Mouse (Mus musculus) intestine, postnatal 0 days (tissue): Measurements from ENCODE around the gene Il5. TPM values are rescaled to one million over a fixed set of nuclear protein-coding genes. Genes with fewer than 3 reads are reported as not detected.

Source experiments
- ATAC-seq: fragments of 200-750 bp; cut with Nextera tagmentation; 2 replicates; pipeline ENCODE4 v1.8.0; 2017; ENCODE audit warnings: mild to moderate bottlenecking, moderate TSS enrichment, moderate library complexity
- H3K27ac ChIP-seq: fragments of 300-500 bp; sonication (generic); 2 replicates; pipeline ENCODE4 v1.5.1; 2014; ENCODE audit warnings: mild to moderate bottlenecking, low read depth, low read length, moderate library complexity
- H3K27me3 ChIP-seq: fragments of 300-500 bp; sonication (generic); replicated peaks from 2 replicates; pipeline ENCODE4 v1.6.1; 2014; ENCODE audit warnings: low read length, mixed read lengths; ENCODE audit not compliant: control insufficient read depth, insufficient read depth
- H3K36me3 ChIP-seq: fragments of 300-500 bp; sonication (generic); 2 replicates; pipeline ENCODE4 v1.6.1; 2014; ENCODE audit warnings: mild to moderate bottlenecking, moderate library complexity; ENCODE audit not compliant: control insufficient read depth, insufficient read depth
- H3K4me1 ChIP-seq: fragments of 300-500 bp; sonication (generic); replicated peaks from 2 replicates; pipeline ENCODE4 v1.6.1; 2014; ENCODE audit warnings: antibody characterized with exemption, low read length, mixed read lengths; ENCODE audit not compliant: control insufficient read depth, insufficient read depth
- H3K4me2 ChIP-seq: fragments of 300-500 bp; sonication (generic); replicated peaks from 2 replicates; pipeline ENCODE4 v1.6.1; 2014; ENCODE audit warnings: low read depth, mild to moderate bottlenecking, moderate library complexity
- H3K4me3 ChIP-seq: fragments of 300-500 bp; sonication (generic); 2 replicates; pipeline ENCODE4 v1.5.1; 2014; ENCODE audit warnings: low read depth, low read length
- H3K9ac ChIP-seq: fragments of 300-500 bp; sonication (generic); 2 replicates; pipeline ENCODE4 v1.6.1; 2014; ENCODE audit warnings: mild to moderate bottlenecking, low read depth, low read length
- H3K9me3 ChIP-seq: fragments of 300-500 bp; sonication (generic); 2 replicates; pipeline ENCODE4 v1.6.1; 2016; ENCODE audit warnings: mixed run types; ENCODE audit not compliant: control insufficient read depth
- CTCF ChIP-seq: sonication (generic); IDR thresholded peaks from 2 replicates; pipeline ENCODE4 v1.5.1; 2016; ENCODE audit warnings: low read depth, mild to moderate bottlenecking, control low read depth, antibody characterized with exemption, moderate library complexity
- WGBS: fragments of 180-500 bp; shearing (Covaris S2); extraction: QIAGEN DNeasy Blood & Tissue Kit; methylation state at CpG from one replicate; pipeline ENCODE4 v1.1.7; 2014; 5-methylcytosine and 5-hydroxymethylcytosine counted together
- polyA plus RNA-seq: library from polyadenylated mRNA; unstranded; fragments of >200 nt; fragmentation: Nextera tagmentation; extraction: Ambion mirVana; gene quantifications from 2 replicates; pipeline ENCODE4 v1.2.1, GENCODE M21; 2015

Gene Il5
- polyA plus RNA-seq, 1 experiment from 2014 or later = not detected

DNA sequence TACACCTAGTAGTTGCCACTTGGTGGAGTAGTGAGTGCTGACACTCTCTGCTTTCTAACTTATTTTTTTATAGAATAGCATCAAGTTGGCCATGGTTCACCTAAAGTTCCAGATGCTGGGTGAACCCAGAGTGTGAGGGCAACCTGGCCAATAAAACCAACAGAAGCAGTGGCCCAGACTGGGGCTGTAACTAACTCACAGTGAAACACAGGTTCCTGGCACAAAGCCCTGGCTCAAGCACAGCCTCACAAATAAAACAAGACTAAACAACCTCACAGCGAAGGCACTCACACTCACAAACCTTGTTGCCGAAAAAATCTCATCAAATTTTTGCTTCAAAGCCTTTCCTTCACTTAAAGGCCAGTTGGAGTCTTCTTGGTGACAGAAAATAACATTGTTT is 22.1 kb upstream of the Il5 start:
- no peak overlapping the region for H3K4me3 ChIP-seq
- no peaks in the 10 kb centered on the region for H3K4me1 ChIP-seq
- no peaks in the 10 kb centered on the region for H3K9me3 ChIP-seq
- H3K27ac ChIP-seq = no peak overlapping the region
- no peak overlapping the region for H3K4me2 ChIP-seq
- no peak for TF ChIP-seq CTCF
- H3K27me3 ChIP-seq = no peaks in the 10 kb centered on the region
- H3K36me3 ChIP-seq = peaks cover 50% of the 10 kb centered on the region
- no peak for ATAC-seq
- no peak overlapping the region for H3K9ac ChIP-seq
- 88% methylated on average over 2 of the region's 2 CpGs for WGBS

DNA sequence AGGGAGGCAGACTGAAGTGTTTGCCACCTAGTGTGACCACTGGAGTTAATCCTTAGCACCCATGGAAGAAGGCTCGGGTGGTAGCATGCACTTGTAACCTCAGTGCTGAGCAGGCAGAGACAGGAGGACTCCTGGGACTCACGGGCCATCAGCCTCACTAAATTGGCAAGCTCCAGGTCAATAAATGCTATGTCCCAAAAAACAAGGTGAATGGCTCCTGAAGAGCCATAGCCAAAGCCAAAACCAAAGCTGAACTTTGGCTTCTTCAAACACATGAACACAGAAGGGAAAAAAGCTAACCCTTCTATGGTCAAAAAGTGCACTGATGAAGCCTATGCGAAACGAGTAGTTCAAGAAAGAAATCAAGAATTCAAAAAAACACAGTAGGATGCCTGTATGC is 21.2 kb upstream of the Il5 start:
- Histone ChIP-seq H3K4me1 (no peaks in the 10 kb centered on the region), H3K27ac (no peak overlapping the region), H3K4me3 (no peak overlapping the region), H3K27me3 (no peaks in the 10 kb centered on the region), H3K9ac (no peak overlapping the region), H3K36me3 (peaks cover 50% of the 10 kb centered on the region), H3K4me2 (no peak overlapping the region), H3K9me3 (no peaks in the 10 kb centered on the region)
- TF ChIP-seq CTCF = no peak
- 94% methylated on average over 4 of the region's 4 CpGs for WGBS
- ATAC-seq = no peak

DNA sequence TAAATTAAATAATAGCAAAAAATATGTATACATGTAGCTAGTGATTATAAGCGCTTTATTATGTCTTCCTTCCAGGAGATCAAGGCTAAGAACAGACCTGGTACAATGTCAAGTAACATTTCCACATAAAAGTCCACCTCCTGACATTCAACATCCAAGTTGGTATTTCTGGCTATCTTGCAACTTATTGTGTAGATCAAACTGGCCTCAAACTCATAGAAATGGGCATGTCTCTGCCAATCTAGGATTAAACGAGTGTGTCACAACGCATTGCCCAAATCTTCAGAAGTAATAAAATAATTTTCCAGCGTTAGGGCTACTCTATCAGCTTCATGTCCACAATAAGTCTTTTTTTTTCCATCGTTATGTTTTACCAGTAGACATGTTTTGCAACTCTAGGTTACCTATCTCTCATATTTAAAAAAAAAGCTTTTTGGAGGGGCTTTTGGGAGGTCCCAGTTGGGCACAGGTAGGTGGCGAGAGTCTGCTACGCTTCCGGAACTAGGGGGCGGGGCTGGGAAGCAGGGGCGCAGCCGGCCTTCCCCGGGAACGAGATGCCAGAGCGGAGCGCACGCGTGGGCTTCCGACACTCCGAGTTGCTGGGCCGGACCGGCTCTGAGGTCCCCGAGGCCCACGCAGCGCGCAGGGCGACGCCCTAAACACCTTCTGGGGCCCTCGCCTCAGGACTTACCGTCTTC is 14.2 kb upstream of the Il5 start:
- no peak; the same call in 1 of the 2 replicates for TF ChIP-seq CTCF
- no peaks in the 10 kb centered on the region for H3K27me3 ChIP-seq
- WGBS = 5% methylated on average over 29 of the region's 29 CpGs
- H3K9ac ChIP-seq = peak overlapping the region; percentile 59
- H3K27ac ChIP-seq = peak overlapping the region; percentile 75
- no peaks in the 10 kb centered on the region for H3K9me3 ChIP-seq
- peak; percentile 71 for ATAC-seq
- H3K4me1 ChIP-seq = no peaks in the 10 kb centered on the region
- peak overlapping the region; percentile 72 for H3K4me3 ChIP-seq
- H3K4me2 ChIP-seq = peak overlapping the region; percentile 85
- peaks cover 3% of the 10 kb centered on the region for H3K36me3 ChIP-seq

DNA sequence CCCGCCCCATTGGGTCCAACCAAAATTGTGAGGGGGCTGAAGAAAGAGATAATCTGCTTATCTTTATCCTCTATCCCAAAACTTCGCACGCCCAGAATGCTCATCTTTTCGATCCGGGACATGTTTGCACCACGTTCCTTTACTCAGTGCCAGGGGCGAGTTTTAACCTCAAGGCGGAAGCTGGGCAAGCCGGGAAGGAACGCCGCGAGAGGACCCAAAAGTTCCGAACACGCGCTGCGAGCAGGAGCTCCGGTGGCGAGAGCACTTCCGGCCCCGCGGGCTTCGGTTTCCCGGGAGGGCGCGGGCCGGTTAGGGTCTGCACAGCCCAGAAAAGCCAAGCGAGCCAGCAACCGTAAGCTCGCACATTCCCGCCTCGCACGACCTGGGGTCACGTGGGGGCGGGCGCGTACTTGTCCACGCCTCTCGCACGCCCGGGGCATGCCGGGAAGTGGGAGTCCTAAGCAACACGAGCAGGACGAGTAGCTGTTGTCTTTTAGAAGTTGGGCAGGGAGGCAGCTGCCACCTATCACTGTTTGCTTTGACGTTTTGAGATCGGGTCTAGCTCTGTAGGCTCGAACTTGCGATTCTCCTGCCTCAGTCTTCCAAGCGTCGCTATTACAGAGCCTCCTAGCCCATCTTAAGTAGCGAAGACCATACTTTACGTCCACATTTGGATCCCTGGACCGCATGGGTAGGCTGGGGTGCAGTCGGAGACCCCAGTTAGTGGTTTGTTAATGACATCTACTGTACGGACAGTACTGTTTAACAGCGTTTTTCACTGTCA is 13.5 kb upstream of the Il5 start, which contains the start of gene Rad50:
Gene Rad50, minus strand, starts transcription at position 386 of the 784 bp plus-strand sequence.
- Histone ChIP-seq H3K4me3 (peak within 1 kb of the TSS; percentile 72), H3K4me2 (peak within 1 kb of the TSS; percentile 85), H3K4me1 (no peaks in the 10 kb centered on the region), H3K27ac (peak within 1 kb of the TSS; percentile 75), H3K36me3 (no peaks in the 10 kb centered on the region), H3K27me3 (no peaks in the 10 kb centered on the region), H3K9ac (peak within 1 kb of the TSS; percentile 59), H3K9me3 (no peaks in the 10 kb centered on the region)
- peak; percentile 94 for ATAC-seq
- no peak for TF ChIP-seq CTCF
- 2% methylated on average over 55 of the region's 55 CpGs for WGBS

DNA sequence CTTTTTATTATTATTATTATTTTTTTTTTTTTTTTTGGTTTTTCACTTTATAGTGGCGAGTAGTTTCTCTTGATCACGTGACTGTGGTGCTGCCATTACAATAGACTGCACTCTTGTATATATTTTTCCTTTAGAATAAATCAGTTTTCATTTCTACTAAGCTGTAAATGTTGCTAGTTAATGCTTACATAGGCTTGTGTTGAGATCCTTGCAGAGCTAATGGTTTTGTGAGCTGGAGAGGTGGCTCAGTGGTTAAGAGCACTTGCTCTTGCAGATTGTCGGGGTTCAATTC is 12.9 kb upstream of the Il5 start:
- peak overlapping the region; percentile 85 for H3K4me2 ChIP-seq
- no peaks in the 10 kb centered on the region for H3K36me3 ChIP-seq
- no peaks in the 10 kb centered on the region for H3K27me3 ChIP-seq
- ATAC-seq = no peak
- no peaks in the 10 kb centered on the region for H3K4me1 ChIP-seq
- H3K27ac ChIP-seq = no peak overlapping the region
- no peaks in the 10 kb centered on the region for H3K9me3 ChIP-seq
- TF ChIP-seq CTCF = no peak
- 81% methylated on average over 3 of the region's 3 CpGs for WGBS
- H3K4me3 ChIP-seq = peak overlapping the region; percentile 72
- H3K9ac ChIP-seq = no peak overlapping the region

DNA sequence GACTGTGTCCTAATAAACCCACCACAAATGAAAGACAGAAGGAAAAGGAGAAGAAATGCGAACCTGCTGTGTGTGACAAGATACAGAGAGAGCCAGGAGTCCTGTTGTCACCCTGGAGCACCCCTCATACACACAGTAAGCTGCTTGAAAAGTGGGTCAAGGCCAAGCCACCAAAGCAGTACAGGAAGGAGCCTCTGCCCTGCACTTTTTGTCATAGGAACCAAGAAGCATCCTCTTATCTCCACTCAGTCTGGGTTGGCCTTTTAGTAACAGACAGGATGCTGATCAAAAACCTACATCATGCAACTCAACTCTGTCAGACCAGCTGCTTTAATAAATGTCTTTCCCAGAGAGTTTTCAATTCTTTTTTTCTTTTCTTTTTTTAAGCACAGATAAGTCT is 893 bp upstream of the Il5 start:
- Histone ChIP-seq H3K4me3 (no peak overlapping the region), H3K4me1 (no peaks in the 10 kb centered on the region), H3K27me3 (no peaks in the 10 kb centered on the region), H3K9me3 (no peaks in the 10 kb centered on the region), H3K27ac (no peak overlapping the region), H3K4me2 (no peak overlapping the region), H3K9ac (no peak overlapping the region), H3K36me3 (no peaks in the 10 kb centered on the region)
- no peak for TF ChIP-seq CTCF
- WGBS = 71% methylated on average over 1 of the region's 1 CpGs
- ATAC-seq = no peak
